Mouse (Mus musculus) erythroblast, embryonic 14.5 days (primary cell): ENCODE results near the gene Colec11.

Experiments
- GATA1 ChIP-seq: IDR thresholded peaks from 2 replicates; pipeline ENCODE4 v1.6.1; 2012; ENCODE audit warnings: low read length, inconsistent platforms, mixed read lengths
- TAL1 ChIP-seq: IDR thresholded peaks from 3 replicates; pipeline ENCODE4 v1.6.1; 2012; ENCODE audit warnings: low read length, inconsistent platforms, mixed read lengths

GRCm38 (mm10) chr12:28622167-28622532, 1.0 kb downstream of the Colec11 start:
- TF ChIP-seq GATA1 (no peak), TAL1 (no peak)
